Comparison of ENCODE assay signal across 11 mouse cellular contexts in genomic region chr14:106176879-106177278, GRCm38 (mm10).
DNase-seq lines count a peak whose midpoint lies in the region; ATAC-seq lines count a peak whose summit lies in the region.
"Had no signal": no experiment of that assay in that cellular context is flagged by ENCODE, and none has a peak within 500 bp of the region (broad histone marks: within the 10 kb centered on the region; RNA-seq: fewer than 3 reads in every experiment).

No protein-coding gene starts in this region.

- no peaks in the 10 kb centered on the region for H3K9me3 ChIP-seq in hindbrain, embryonic 10.5 days
- H3K9me3 ChIP-seq in hindbrain, embryonic 12.5 days (replicated peaks) = no peaks in the 10 kb centered on the region
- H3K9me3 ChIP-seq in heart, embryonic 14.5 days (ENCODE audit: control insufficient read depth, low read length) = no peaks in the 10 kb centered on the region
- no peaks in the 10 kb centered on the region for H3K9me3 ChIP-seq in midbrain, embryonic 12.5 days
- H3K9me3 ChIP-seq: heart, embryonic 13.5 days; limb, embryonic 15.5 days had no signal

- no peak overlapping the region for H3K4me2 ChIP-seq in hindbrain, embryonic 12.5 days (replicated peaks)
- H3K4me2 ChIP-seq in heart, embryonic 14.5 days (ENCODE audit: low read length) = no peak overlapping the region
- no peak overlapping the region for H3K4me2 ChIP-seq in midbrain, embryonic 12.5 days (replicated peaks)
- H3K4me2 ChIP-seq: heart, embryonic 13.5 days; limb, embryonic 15.5 days had no signal

- H3K9ac ChIP-seq in hindbrain, embryonic 12.5 days = no peak overlapping the region
- H3K9ac ChIP-seq in heart, embryonic 14.5 days (ENCODE audit: low read length) = no peak overlapping the region
- no peak overlapping the region for H3K9ac ChIP-seq in midbrain, embryonic 12.5 days (replicated peaks)
- H3K9ac ChIP-seq: heart, embryonic 13.5 days; limb, embryonic 15.5 days had no signal

- no peaks in the 10 kb centered on the region for H3K27me3 ChIP-seq in hindbrain, embryonic 10.5 days (ENCODE audit: insufficient read depth, poor library complexity, severe bottlenecking)
- no peaks in the 10 kb centered on the region for H3K27me3 ChIP-seq in hindbrain, embryonic 12.5 days
- no peaks in the 10 kb centered on the region for H3K27me3 ChIP-seq in heart, embryonic 14.5 days (ENCODE audit: control insufficient read depth, insufficient read depth, low read length)
- H3K27me3 ChIP-seq in midbrain, embryonic 12.5 days = no peaks in the 10 kb centered on the region
- H3K27me3 ChIP-seq: heart, embryonic 13.5 days; limb, embryonic 15.5 days had no signal

- WGBS in hindbrain, embryonic 10.5 days = 37% methylated on average over 5 of the region's 5 CpGs
- WGBS in hindbrain, embryonic 12.5 days = 47% methylated on average over 5 of the region's 5 CpGs
- 42% methylated on average over 5 of the region's 5 CpGs for WGBS in heart, embryonic 14.5 days
- 38% methylated on average over 5 of the region's 5 CpGs for WGBS in midbrain, embryonic 12.5 days

- H3K4me3 ChIP-seq in hindbrain, embryonic 10.5 days = no peak overlapping the region
- no peak overlapping the region for H3K4me3 ChIP-seq in hindbrain, embryonic 12.5 days
- H3K4me3 ChIP-seq in heart, embryonic 14.5 days (ENCODE audit: control insufficient read depth in 1 of 2, insufficient read depth in 1 of 2, low read depth in 1 of 2, low read length in 2 of 2) = no peak overlapping the region
- no peak overlapping the region for H3K4me3 ChIP-seq in midbrain, embryonic 12.5 days
- H3K4me3 ChIP-seq: heart, embryonic 13.5 days; limb, embryonic 15.5 days had no signal

- H3K36me3 ChIP-seq in hindbrain, embryonic 10.5 days = no peaks in the 10 kb centered on the region
- H3K36me3 ChIP-seq in hindbrain, embryonic 12.5 days = no peaks in the 10 kb centered on the region
- H3K36me3 ChIP-seq in heart, embryonic 14.5 days (ENCODE audit: control insufficient read depth, insufficient read depth, low read length) = no peaks in the 10 kb centered on the region
- no peaks in the 10 kb centered on the region for H3K36me3 ChIP-seq in midbrain, embryonic 12.5 days
- H3K36me3 ChIP-seq: heart, embryonic 13.5 days; limb, embryonic 15.5 days had no signal

- no peak overlapping the region for H3K27ac ChIP-seq in hindbrain, embryonic 10.5 days
- H3K27ac ChIP-seq in hindbrain, embryonic 12.5 days = no peak overlapping the region
- H3K27ac ChIP-seq in heart, embryonic 14.5 days (replicated peaks in 1 of 2; ENCODE audit: control insufficient read depth in 1 of 2, insufficient read depth in 1 of 2, low read depth in 2 of 2, low read length in 2 of 2) = no peak overlapping the region
- H3K27ac ChIP-seq in midbrain, embryonic 12.5 days (replicated peaks) = no peak overlapping the region
- H3K27ac ChIP-seq: heart, embryonic 13.5 days; limb, embryonic 15.5 days had no signal

- ATAC-seq in hindbrain, embryonic 12.5 days (ENCODE audit: low FRiP score) = no peak
- peak; percentile 59; the same call in 1 of the 2 replicates for ATAC-seq in heart, embryonic 14.5 days (ENCODE audit: insufficient number of reproducible peaks, insufficient read depth, low FRiP score, low read depth)
- ATAC-seq in midbrain, embryonic 12.5 days (ENCODE audit: low FRiP score, low read depth) = peak; percentile 27; the same call in 1 of the 2 replicates

- H3K4me1 ChIP-seq in hindbrain, embryonic 10.5 days (replicated peaks) = peaks cover 29% of the 10 kb centered on the region
- H3K4me1 ChIP-seq in hindbrain, embryonic 12.5 days = no peaks in the 10 kb centered on the region
- H3K4me1 ChIP-seq in heart, embryonic 14.5 days (ENCODE audit: control insufficient read depth in 2 of 2, insufficient read depth in 2 of 2, low read length in 2 of 2) = no peaks in the 10 kb centered on the region
- no peaks in the 10 kb centered on the region for H3K4me1 ChIP-seq in midbrain, embryonic 12.5 days
- H3K4me1 ChIP-seq: limb, embryonic 15.5 days had no signal

- peak; percentile 12 for DNase-seq in hindbrain, embryonic 10.5 days (ENCODE audit: low spot score)
- DNase-seq in cerebellum, adult 18-20 months = peak; percentile 5 to 8
- no peak for DNase-seq in urinary bladder, adult 18-20 months (ENCODE audit: low spot score in 2 of 2)
- DNase-seq in thymus, postnatal 36 days = no peak
- no peak for DNase-seq in spleen, postnatal 4 days (ENCODE audit: low spot score in 2 of 2)
- DNase-seq: thymus, adult 18-20 months had no signal

Comparison
In these comparisons a context has a peak if more than half of its experiments do, and no peak if none do; other contexts are left out.
1. DNase-seq: peak in hindbrain, embryonic 10.5 days (single experiment) and cerebellum, adult 18-20 months (2 of 2); none in urinary bladder, adult 18-20 months (0 of 2), thymus, postnatal 36 days (0 of 2) and spleen, postnatal 4 days (0 of 2).